Mouse (Mus musculus): ENCODE data around the gene Clic5. TPM values are rescaled to one million over a fixed set of nuclear protein-coding genes. Genes with fewer than 3 reads are reported as not detected.

Gene Clic5
- polyA plus RNA-seq, 1 experiment from 2014 or later: 9.0 TPM

GRCm38 (mm10) chr17:44239030-44239721 is 50.8 kb downstream of the Clic5 start:
- H3K4me1 ChIP-seq: peaks cover 23% of the 10 kb centered on the region
- peak overlapping the region; percentile 65 for H3K9ac ChIP-seq
- H3K27me3 ChIP-seq (replicated peaks): no peaks in the 10 kb centered on the region
- H3K9me3 ChIP-seq: peaks cover 7% of the 10 kb centered on the region; the same call in 1 of the 2 replicates
- ATAC-seq (ENCODE audit: extremely low read depth, insufficient number of reproducible peaks, low FRiP score, low TSS enrichment): peak; percentile 54; the same call in 1 of the 2 replicates
- H3K36me3 ChIP-seq: 0 out of 2 replicates have a peak, but pooled peaks cover 5% of the 10 kb centered on the region
- 7% methylated on average over 10 of the region's 10 CpGs for WGBS
- peak overlapping the region; percentile 39 for H3K4me3 ChIP-seq
- peak overlapping the region; percentile 66 for H3K4me2 ChIP-seq
- H3K27ac ChIP-seq (replicated peaks): peak overlapping the region; percentile 83

DNA sequence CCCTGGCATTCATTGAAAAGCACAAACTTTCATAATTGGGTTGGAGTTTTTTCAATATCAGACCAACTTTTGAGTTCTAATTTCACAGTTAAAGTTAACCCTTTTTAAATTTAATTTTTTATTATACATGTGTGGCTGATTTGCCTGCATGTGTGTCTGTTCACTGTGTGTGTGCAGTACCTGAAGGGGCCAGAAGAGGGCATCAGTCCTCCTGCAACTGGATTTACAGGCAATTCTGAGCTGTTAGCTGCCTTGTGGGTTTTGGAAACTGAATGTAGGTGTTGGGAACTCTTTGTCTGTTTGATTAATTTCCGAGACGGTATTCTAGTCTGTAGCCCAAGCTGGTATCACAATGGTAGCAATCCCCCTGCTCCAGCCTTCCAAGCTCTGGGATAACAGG is 52.4 kb downstream of the Clic5 start:
- ATAC-seq (ENCODE audit: extremely low read depth, insufficient number of reproducible peaks, low FRiP score, low TSS enrichment): no peak
- Histone ChIP-seq H3K27me3 (replicated peaks) (no peaks in the 10 kb centered on the region), H3K27ac (replicated peaks) (no peak overlapping the region), H3K4me2 (no peak overlapping the region), H3K9ac (no peak overlapping the region), H3K36me3 (0 out of 2 replicates have a peak, but pooled peaks cover 5% of the 10 kb centered on the region), H3K4me1 (peaks cover 26% of the 10 kb centered on the region), H3K9me3 (peaks cover 7% of the 10 kb centered on the region; the same call in 1 of the 2 replicates), H3K4me3 (no peak overlapping the region)
- WGBS: 93% methylated on average over 2 of the region's 2 CpGs

- Histone ChIP-seq H3K36me3 (peaks cover 8% of the 10 kb centered on the region; the same call in 1 of the 2 replicates), H3K27ac (replicated peaks) (no peak overlapping the region), H3K4me2 (no peak overlapping the region), H3K27me3 (replicated peaks) (no peaks in the 10 kb centered on the region), H3K4me1 (peaks cover 14% of the 10 kb centered on the region), H3K9me3 (peaks cover 7% of the 10 kb centered on the region; the same call in 1 of the 2 replicates), H3K9ac (no peak overlapping the region), H3K4me3 (no peak overlapping the region)
- no peak for ATAC-seq (ENCODE audit: extremely low read depth, insufficient number of reproducible peaks, low FRiP score, low TSS enrichment)
- WGBS: 52% methylated on average over 5 of the region's 5 CpGs
Observed at GRCm38 (mm10) chr17:44244096-44244495, 55.7 kb downstream of the Clic5 start.

GRCm38 (mm10) chr17:44244625-44245024 is 56.2 kb downstream of the Clic5 start:
- Histone ChIP-seq H3K4me1 (peaks cover 9% of the 10 kb centered on the region), H3K27me3 (replicated peaks) (no peaks in the 10 kb centered on the region), H3K9ac (0 out of 2 replicates have a peak overlapping the region, but pooled peaks have one; percentile 2), H3K4me3 (no peak overlapping the region), H3K9me3 (peaks cover 7% of the 10 kb centered on the region; the same call in 1 of the 2 replicates), H3K4me2 (no peak overlapping the region), H3K36me3 (peaks cover 9% of the 10 kb centered on the region; the same call in 1 of the 2 replicates), H3K27ac (replicated peaks) (no peak overlapping the region)
- no peak for ATAC-seq (ENCODE audit: extremely low read depth, insufficient number of reproducible peaks, low FRiP score, low TSS enrichment)
- 23% methylated on average over 7 of the region's 7 CpGs for WGBS

GRCm38 (mm10) chr17:44246153-44246700 is 57.8 kb downstream of the Clic5 start:
- 74% methylated on average over 9 of the region's 9 CpGs for WGBS
- Histone ChIP-seq H3K4me2 (no peak overlapping the region), H3K4me1 (peaks cover 3% of the 10 kb centered on the region; the same call in 1 of the 2 replicates), H3K36me3 (peaks cover 20% of the 10 kb centered on the region), H3K9me3 (peaks cover 9% of the 10 kb centered on the region), H3K9ac (no peak overlapping the region), H3K4me3 (no peak overlapping the region), H3K27me3 (replicated peaks) (no peaks in the 10 kb centered on the region), H3K27ac (replicated peaks) (no peak overlapping the region)
- no peak for ATAC-seq (ENCODE audit: extremely low read depth, insufficient number of reproducible peaks, low FRiP score, low TSS enrichment)

DNA sequence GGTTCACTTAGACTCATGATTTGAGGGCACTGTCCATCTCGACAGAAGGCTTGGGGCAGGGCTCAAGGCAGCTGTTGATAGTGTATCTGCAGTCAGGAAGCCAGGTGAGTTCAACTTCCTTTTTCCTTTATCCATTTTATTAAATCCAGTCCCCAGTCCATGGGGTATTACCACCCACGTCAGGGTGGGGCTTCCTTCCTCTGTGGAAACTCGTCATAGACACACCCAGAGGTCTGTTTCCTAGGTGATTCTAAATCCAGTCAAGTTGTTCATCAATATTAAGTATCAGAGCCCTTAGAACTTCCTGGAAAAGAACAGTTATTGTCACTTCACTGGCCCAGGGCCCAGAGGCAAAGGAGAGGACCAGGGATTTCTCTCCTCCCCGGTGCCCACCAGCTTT is 61.2 kb downstream of the Clic5 start:
- ATAC-seq (ENCODE audit: extremely low read depth, insufficient number of reproducible peaks, low FRiP score, low TSS enrichment): no peak
- no peak overlapping the region for H3K9ac ChIP-seq
- no peak overlapping the region for H3K27ac ChIP-seq (replicated peaks)
- H3K4me2 ChIP-seq: no peak overlapping the region
- H3K27me3 ChIP-seq (replicated peaks): peaks cover 10% of the 10 kb centered on the region
- no peak overlapping the region for H3K4me3 ChIP-seq
- H3K4me1 ChIP-seq: peaks cover 1% of the 10 kb centered on the region; the same call in 1 of the 2 replicates
- 69% methylated on average over 4 of the region's 4 CpGs for WGBS
- peaks cover 25% of the 10 kb centered on the region for H3K36me3 ChIP-seq
- H3K9me3 ChIP-seq: peaks cover 9% of the 10 kb centered on the region

- WGBS: 44% methylated on average over 3 of the region's 3 CpGs
- Histone ChIP-seq H3K27ac (replicated peaks) (no peak overlapping the region), H3K4me3 (no peak overlapping the region), H3K4me1 (peaks cover 8% of the 10 kb centered on the region), H3K9me3 (peaks cover 9% of the 10 kb centered on the region), H3K9ac (no peak overlapping the region), H3K4me2 (no peak overlapping the region), H3K27me3 (replicated peaks) (peaks cover 19% of the 10 kb centered on the region), H3K36me3 (peaks cover 25% of the 10 kb centered on the region)
- no peak for ATAC-seq (ENCODE audit: extremely low read depth, insufficient number of reproducible peaks, low FRiP score, low TSS enrichment)
Observed at GRCm38 (mm10) chr17:44252653-44253052, 64.3 kb downstream of the Clic5 start.

- Histone ChIP-seq H3K27me3 (replicated peaks) (peaks cover 19% of the 10 kb centered on the region), H3K4me1 (peaks cover 8% of the 10 kb centered on the region), H3K9ac (no peak overlapping the region), H3K36me3 (peaks cover 20% of the 10 kb centered on the region), H3K27ac (replicated peaks) (no peak overlapping the region), H3K4me3 (no peak overlapping the region), H3K4me2 (no peak overlapping the region), H3K9me3 (peaks cover 9% of the 10 kb centered on the region)
- WGBS: 51% methylated on average over 8 of the region's 8 CpGs
- ATAC-seq (ENCODE audit: extremely low read depth, insufficient number of reproducible peaks, low FRiP score, low TSS enrichment): no peak
Observed at GRCm38 (mm10) chr17:44254698-44255097, 66.3 kb downstream of the Clic5 start.

DNA sequence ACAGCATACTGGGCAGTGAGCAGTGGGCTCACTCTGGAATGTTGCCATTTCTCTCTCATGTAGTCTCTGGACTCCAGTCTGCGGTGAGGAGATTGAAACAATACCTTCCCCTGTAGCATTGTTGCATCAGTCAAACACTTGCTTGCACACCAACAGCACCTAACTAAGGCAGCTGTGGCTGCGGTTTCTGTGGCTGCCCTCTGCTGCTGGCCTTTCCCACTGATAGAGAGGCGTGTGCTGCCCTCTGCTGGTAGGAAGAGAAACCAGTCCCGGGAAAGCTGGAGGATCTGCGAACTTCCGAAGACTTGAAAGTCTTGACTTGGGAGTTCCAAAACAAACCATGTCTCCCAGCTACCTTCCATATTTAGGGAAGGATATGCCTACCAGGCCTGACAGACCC is 68.2 kb downstream of the Clic5 start:
- Histone ChIP-seq H3K9me3 (no peaks in the 10 kb centered on the region), H3K4me1 (peaks cover 8% of the 10 kb centered on the region), H3K4me2 (no peak overlapping the region), H3K27ac (replicated peaks) (no peak overlapping the region), H3K9ac (peak overlapping the region; percentile 51; the same call in 1 of the 2 replicates), H3K27me3 (replicated peaks) (peaks cover 19% of the 10 kb centered on the region), H3K36me3 (0 out of 2 replicates have a peak, but pooled peaks cover 1% of the 10 kb centered on the region), H3K4me3 (no peak overlapping the region)
- no peak for ATAC-seq (ENCODE audit: extremely low read depth, insufficient number of reproducible peaks, low FRiP score, low TSS enrichment)
- 4% methylated on average over 6 of the region's 6 CpGs for WGBS

DNA sequence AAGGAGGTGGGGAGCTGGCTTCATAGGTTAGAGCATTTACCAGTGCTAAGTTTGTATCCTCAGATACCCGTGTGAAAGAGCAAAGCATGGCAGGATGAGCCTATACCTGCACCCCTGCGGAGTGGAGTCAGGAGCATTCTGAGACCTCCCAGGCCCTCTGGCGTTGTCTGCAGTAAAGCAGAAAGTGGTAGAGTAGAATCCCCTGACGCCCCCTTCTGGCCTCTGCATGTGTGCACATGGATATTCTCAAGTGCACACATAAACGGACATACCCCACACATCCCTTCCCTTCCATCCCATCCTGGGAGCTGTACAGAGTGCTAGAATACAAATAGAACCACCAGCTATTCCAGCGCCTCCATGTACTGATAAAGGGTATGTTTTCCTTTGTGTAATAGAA is 70.9 kb downstream of the Clic5 start:
- 32% methylated on average over 6 of the region's 6 CpGs for WGBS
- no peaks in the 10 kb centered on the region for H3K9me3 ChIP-seq

GRCm38 (mm10) chr17:44261594-44262202 is 73.3 kb downstream of the Clic5 start:
- Histone ChIP-seq H3K27me3 (replicated peaks) (peaks cover 2% of the 10 kb centered on the region), H3K9ac (no peak overlapping the region), H3K4me2 (no peak overlapping the region), H3K4me1 (peaks cover 8% of the 10 kb centered on the region), H3K9me3 (no peaks in the 10 kb centered on the region), H3K4me3 (no peak overlapping the region), H3K27ac (replicated peaks) (no peak overlapping the region), H3K36me3 (no peaks in the 10 kb centered on the region)
- WGBS: 28% methylated on average over 9 of the region's 15 CpGs
- ATAC-seq (ENCODE audit: extremely low read depth, insufficient number of reproducible peaks, low FRiP score, low TSS enrichment): no peak

More for the DNA sequence above, 70.9 kb downstream of the Clic5 start:
- Histone ChIP-seq H3K27ac (replicated peaks) (no peak overlapping the region), H3K4me2 (no peak overlapping the region), H3K27me3 (replicated peaks) (peaks cover 14% of the 10 kb centered on the region), H3K4me1 (peaks cover 8% of the 10 kb centered on the region), H3K9ac (no peak overlapping the region), H3K36me3 (no peaks in the 10 kb centered on the region), H3K4me3 (no peak overlapping the region)
- ATAC-seq (ENCODE audit: extremely low read depth, insufficient number of reproducible peaks, low FRiP score, low TSS enrichment): no peak

Measured in heart, embryonic 13.5 days (tissue).